Mouse (Mus musculus) spleen, postnatal 10 days (tissue): ENCODE measurements around the gene Scimp.

Experiments used
- DNase-seq, 2 experiments: peaks; one replicate each; pipeline ENCODE4 v3.0.0; 2021 to 2022; ENCODE audit warnings: low spot score in 2 of 2

The Scimp gene

GRCm38 (mm10) chr11:70812365-70812764, at the start of gene Scimp:
Scimp (minus strand) TSS chr11:70812586.
- DNase-seq = peak in 1 of 2 experiments; percentile 52

GRCm38 (mm10) chr11:70860371-70860770, 48.0 kb upstream of the Scimp start:
- no peak for DNase-seq

- no peak for DNase-seq
Observed at GRCm38 (mm10) chr11:70846029-70846428, 33.6 kb upstream of the Scimp start.

- DNase-seq = peak in 1 of 2 experiments; percentile 16
Observed at GRCm38 (mm10) chr11:70845457-70845978, 33.1 kb upstream of the Scimp start.

GRCm38 (mm10) chr11:70844559-70845456, 32.4 kb upstream of the Scimp start, which contains the start of gene Rabep1:
Rabep1 (plus strand) TSS chr11:70844778.
- DNase-seq = peak; percentile 81 to 93

- no peak for DNase-seq
Observed at GRCm38 (mm10) chr11:70843701-70844551, 31.5 kb upstream of the Scimp start.

- DNase-seq = no peak
Observed at GRCm38 (mm10) chr11:70842983-70843382, 30.6 kb upstream of the Scimp start.

- no peak for DNase-seq
Observed at GRCm38 (mm10) chr11:70838610-70839009, 26.2 kb upstream of the Scimp start.

- no peak for DNase-seq
Observed at GRCm38 (mm10) chr11:70837031-70837430, 24.6 kb upstream of the Scimp start.

- no peak for DNase-seq
Observed at GRCm38 (mm10) chr11:70835381-70835831, 23.0 kb upstream of the Scimp start.

GRCm38 (mm10) chr11:70833831-70834230, 21.4 kb upstream of the Scimp start:
- no peak for DNase-seq

- no peak for DNase-seq
Observed at GRCm38 (mm10) chr11:70833408-70833807, 21.0 kb upstream of the Scimp start.

GRCm38 (mm10) chr11:70831201-70831600, 18.8 kb upstream of the Scimp start:
- no peak for DNase-seq

- no peak for DNase-seq
Observed at GRCm38 (mm10) chr11:70828975-70829615, 16.7 kb upstream of the Scimp start.

- peak in 1 of 2 experiments; percentile 43 for DNase-seq
Observed at GRCm38 (mm10) chr11:70826207-70826606, 13.8 kb upstream of the Scimp start.

- DNase-seq = no peak
Observed at GRCm38 (mm10) chr11:70821728-70822591, 9.6 kb upstream of the Scimp start.

- DNase-seq = no peak
Observed at GRCm38 (mm10) chr11:70820120-70820519, 7.7 kb upstream of the Scimp start.

GRCm38 (mm10) chr11:70816770-70817169, 4.4 kb upstream of the Scimp start:
- no peak for DNase-seq

- DNase-seq = peak; percentile 52 to 66
Observed at GRCm38 (mm10) chr11:70815498-70816078, 3.2 kb upstream of the Scimp start.

- DNase-seq = no peak
Observed at GRCm38 (mm10) chr11:70815071-70815470, 2.7 kb upstream of the Scimp start.
